Mouse (Mus musculus) right cerebral cortex, postnatal 36 days (tissue): ENCODE data around the gene Pibf1.

Experiments
- DNase-seq, 2 experiments: peaks; one replicate each; pipeline ENCODE4 v3.0.0; 2022; ENCODE audit warnings: low spot score in 2 of 2, mixed read lengths in 1 of 2

Gene Pibf1

GRCm38 (mm10) chr14:99099267-99099966, at the start of gene Pibf1, which contains the start of gene Dis3:
Pibf1 (plus strand) TSS chr14:99099424.
Dis3 (minus strand) TSS chr14:99099770.
- DNase-seq: peak; percentile 98

GRCm38 (mm10) chr14:99058959-99059586, 40.2 kb upstream of the Pibf1 start:
- DNase-seq: peak; percentile 30 to 43

- DNase-seq: peak in 1 of 2 experiments; percentile 23
These were observed 38.6 kb upstream of the Pibf1 start for GRCm38 (mm10) chr14:99060616-99061015.

GRCm38 (mm10) chr14:99063091-99063490, 36.1 kb upstream of the Pibf1 start:
- DNase-seq: no peak

GRCm38 (mm10) chr14:99071146-99071545, 28.1 kb upstream of the Pibf1 start:
- DNase-seq: no peak

- DNase-seq: no peak
These were observed 10.3 kb upstream of the Pibf1 start for GRCm38 (mm10) chr14:99088947-99089346.

- no peak for DNase-seq
These were observed 853 bp downstream of the Pibf1 start for GRCm38 (mm10) chr14:99099967-99100587.

DNA sequence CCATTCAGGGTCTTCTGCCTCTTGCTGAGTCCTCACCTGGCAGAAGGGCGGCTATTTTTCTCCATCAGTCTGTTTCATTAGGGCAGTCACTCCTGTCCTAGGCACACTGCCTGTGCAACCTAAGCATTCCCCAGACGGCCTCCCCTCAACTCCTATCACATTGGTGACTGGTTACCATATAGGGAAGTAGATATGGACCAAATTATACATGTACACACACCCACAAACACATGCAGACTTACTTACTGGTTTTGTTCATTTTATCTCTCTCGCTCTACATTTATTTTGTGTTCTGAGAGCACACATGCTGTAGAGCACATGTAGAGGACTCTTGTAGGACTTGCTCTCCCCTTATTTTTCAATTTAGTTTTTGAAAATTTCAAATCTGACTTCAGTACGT, 3.8 kb downstream of the Pibf1 start:
- DNase-seq: no peak

DNA sequence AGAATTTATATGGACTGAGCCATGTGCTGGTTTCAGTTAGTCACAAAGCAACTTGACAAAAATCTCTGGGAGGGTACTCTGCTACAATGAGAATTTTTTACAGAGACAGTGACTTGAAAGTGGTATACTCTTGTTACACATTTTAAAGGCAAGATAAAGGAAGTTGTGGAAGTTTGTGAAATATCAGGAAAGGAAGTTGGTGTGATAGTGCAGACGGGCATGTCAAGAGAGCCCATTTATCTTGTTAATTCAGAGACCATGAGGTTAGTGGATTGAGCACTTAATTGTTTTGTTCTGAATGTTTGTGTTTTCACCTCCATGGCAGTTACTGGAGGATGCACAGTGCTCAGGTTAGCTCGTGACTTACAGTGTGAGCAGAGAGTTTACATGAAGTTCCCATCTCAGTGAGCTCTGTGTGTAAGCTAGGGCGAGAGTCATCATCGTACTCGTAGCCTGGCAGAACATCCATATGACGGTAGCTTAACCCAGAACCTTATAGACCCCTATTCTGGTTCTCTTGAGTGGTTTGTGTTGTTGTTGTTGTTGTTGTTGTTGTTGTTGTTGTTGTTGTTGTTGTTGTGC, 5.4 kb downstream of the Pibf1 start:
- DNase-seq: no peak

GRCm38 (mm10) chr14:99106671-99107070, 7.4 kb downstream of the Pibf1 start:
- no peak for DNase-seq

DNA sequence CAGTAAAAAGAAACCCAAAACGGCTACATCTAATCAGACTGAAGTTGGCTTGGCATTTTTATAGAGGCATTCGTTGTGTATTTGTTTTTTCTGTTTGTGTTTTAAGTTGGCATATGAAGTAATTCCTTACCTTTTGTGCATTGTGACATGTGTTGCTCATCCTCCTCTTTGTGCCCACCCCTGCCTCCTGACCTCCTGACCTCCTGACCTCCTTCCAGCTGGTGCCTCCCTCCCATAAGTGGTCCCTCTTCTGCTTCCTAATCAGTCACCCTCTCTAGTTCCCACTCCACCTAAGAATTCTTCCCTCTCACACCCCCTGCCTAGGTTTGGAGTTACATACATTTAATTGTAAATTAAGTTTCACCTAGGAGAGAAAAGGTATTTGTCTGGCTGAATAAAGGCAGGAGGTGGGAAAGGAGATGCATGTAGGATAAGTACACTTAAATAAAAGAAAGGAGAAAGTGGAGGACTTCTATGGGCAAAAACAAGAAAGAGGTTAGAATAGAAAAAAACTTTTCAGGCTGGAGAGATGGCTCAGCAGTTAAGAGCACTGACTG, 8.5 kb downstream of the Pibf1 start:
- DNase-seq: no peak

GRCm38 (mm10) chr14:99108762-99109161, 9.5 kb downstream of the Pibf1 start:
- DNase-seq: no peak

DNA sequence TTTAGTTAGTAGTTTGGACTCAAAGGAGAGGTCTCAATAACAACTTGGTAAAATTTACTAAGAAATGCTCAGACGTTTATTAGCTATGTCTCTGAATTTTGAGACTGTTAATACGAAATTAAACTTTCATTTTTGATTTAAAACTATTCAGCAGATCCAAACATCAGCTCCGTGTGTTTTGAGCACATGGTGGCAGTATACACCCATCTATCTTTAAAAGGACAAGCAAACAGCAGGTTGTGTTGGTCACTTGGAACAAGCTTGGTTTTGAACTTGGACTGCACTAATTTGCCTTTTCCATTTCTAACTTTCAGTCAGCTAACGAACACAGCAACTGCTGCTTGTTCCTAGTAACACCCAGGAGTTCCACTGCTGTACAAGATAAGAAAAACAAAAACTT, 18.4 kb downstream of the Pibf1 start:
- no peak for DNase-seq

GRCm38 (mm10) chr14:99121584-99122339, 22.5 kb downstream of the Pibf1 start:
- DNase-seq: no peak

GRCm38 (mm10) chr14:99124076-99124475, 24.9 kb downstream of the Pibf1 start:
- DNase-seq: no peak

DNA sequence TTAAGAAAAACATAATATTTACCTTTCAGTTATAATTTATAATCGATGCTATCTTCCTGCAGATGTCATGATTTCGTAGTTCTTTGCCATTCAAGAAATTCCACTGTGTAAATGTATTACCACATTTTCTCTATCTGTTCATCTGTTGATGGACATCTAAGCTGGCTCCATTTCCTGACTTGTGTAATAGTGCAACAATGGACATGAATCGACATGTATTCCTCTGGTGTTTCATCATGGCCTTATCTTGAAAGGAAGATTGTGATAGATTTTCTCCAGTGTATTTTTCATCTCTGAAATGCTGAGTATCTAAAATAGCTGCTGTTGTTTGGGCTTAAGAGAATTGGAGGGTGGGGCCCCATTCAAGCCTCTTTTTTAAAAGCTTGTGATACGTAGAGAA, 27.5 kb downstream of the Pibf1 start:
- DNase-seq: no peak

GRCm38 (mm10) chr14:99127509-99127908, 28.3 kb downstream of the Pibf1 start:
- DNase-seq: no peak

GRCm38 (mm10) chr14:99129050-99129449, 29.8 kb downstream of the Pibf1 start:
- no peak for DNase-seq

DNA sequence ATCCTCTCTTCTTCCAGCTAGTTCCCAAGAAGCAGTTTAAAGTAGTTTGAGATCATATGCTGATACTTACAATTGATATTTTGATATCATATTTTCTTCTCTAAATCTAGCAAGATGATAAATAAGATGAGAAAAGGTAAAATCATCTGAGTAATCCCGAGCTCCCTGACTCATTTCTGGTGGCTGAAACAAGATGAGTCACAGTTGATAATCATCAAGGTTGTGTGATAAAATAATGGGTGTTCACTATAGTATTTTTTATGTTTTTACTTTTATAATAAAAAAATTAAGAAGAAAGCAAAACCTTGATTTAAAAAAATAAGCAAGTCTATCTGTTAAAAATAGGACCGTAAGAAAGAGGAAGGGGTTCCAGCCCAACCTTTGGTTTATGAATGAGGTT, 34.8 kb downstream of the Pibf1 start:
- DNase-seq: no peak

GRCm38 (mm10) chr14:99135761-99136160, 36.5 kb downstream of the Pibf1 start:
- DNase-seq: no peak

GRCm38 (mm10) chr14:99136297-99136696, 37.1 kb downstream of the Pibf1 start:
- DNase-seq: no peak

- DNase-seq: no peak
These were observed 40.8 kb downstream of the Pibf1 start for GRCm38 (mm10) chr14:99140036-99140435.
